Mouse (Mus musculus): Measurements from ENCODE around the gene Ano4.

DNA sequence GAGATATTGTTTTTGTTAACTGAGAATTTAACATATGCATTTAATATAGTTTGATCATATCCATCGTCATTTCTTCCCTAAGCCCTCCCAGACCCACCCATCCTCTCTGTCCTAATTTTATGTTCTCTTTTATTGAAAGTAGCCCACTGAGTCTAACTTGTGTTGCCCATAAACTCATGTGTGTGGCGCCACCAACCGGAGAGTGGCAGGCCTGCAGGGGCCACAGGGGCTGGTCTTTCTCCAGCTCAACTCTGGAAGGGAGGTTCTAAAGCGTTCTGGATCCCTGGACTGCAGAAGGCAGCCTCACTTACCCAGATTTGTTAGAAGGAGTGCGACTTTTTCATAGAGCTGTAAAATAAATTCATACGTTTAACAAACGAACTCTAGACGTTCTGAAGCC lies 361.1 kb downstream of the Ano4 start:
- TF ChIP-seq CTCF (IDR thresholded peaks at IDR 0.05; ENCODE audit: low read depth, low read length) (peak; percentile 31; the same call in 1 of the 2 replicates), POLR2A (IDR thresholded peaks at IDR 0.05; ENCODE audit: extremely low read depth, insufficient read depth, low read length) (no peak)
